Mouse (Mus musculus): ENCODE results near the gene Mrc1. TPM values are rescaled to one million over a fixed set of nuclear protein-coding genes. Genes with fewer than 3 reads are reported as not detected.
"Not testable (repeated sequence)": the region's sequence is repeated elsewhere in the genome, so short reads cannot be mapped to it uniquely, and the experiment has no call there.

Gene Mrc1
- 10 to 100 TPM; 17.0 to 19.1 TPM for total RNA-seq (2021)
- long read RNA-seq, experiment 1, full-length matches to known transcripts, result 5 of 10 reads
- long read RNA-seq, experiment 1, partial matches to known transcripts, result 4 of 10 reads
- long read RNA-seq, experiment 1, other reads (novel, unspliced or antisense), result 1 of 10 reads
- long read RNA-seq, experiment 2, full-length matches to known transcripts, result 1 of 2 reads
- long read RNA-seq, experiment 2, partial matches to known transcripts, result 0 of 2 reads
- long read RNA-seq, experiment 2, other reads (novel, unspliced or antisense), result 1 of 2 reads

DNA sequence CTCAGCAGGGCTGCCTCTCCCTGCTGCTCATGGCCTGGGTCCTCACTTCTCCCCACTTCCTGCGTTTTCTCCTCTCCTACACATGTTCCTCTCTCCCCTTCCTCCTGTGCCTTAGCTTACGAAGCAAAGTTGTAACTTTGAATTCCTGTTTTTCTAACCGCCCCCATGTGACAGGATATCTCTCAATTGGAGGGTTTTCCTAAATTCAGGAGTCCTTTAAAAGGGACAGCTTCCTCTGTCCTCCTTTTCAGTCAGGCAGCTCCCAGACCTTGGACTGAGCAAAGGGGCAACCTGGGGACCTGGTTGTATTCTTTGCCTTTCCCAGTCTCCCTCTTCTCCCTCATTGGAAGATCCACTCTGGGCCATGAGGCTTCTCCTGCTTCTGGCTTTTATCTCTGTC lies at the start of gene Mrc1:
Gene Mrc1, plus strand, starts transcription at position 244 of the 400 bp plus-strand sequence.
- DNase-seq, result peak in 1 of 2 experiments; percentile 44

DNA sequence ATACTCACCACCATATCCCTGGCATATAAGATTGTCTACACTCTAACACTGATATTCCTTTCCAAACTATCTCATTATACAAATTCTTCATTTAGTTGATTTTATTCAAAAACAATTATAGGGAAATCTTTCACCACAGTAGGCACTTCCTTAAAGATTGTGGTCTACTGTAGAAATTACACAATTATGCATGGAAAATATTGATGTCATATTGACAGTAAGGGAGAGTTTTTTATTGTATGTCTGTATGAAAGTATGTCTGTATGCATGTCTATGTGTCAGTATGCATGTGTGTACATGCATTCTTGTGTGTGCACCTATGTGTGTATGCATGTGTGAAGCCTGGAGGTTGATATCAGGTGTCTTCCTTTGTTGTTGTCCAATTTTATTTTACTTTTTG lies 44.8 kb upstream of the Mrc1 start:
- no peak for DNase-seq

DNA sequence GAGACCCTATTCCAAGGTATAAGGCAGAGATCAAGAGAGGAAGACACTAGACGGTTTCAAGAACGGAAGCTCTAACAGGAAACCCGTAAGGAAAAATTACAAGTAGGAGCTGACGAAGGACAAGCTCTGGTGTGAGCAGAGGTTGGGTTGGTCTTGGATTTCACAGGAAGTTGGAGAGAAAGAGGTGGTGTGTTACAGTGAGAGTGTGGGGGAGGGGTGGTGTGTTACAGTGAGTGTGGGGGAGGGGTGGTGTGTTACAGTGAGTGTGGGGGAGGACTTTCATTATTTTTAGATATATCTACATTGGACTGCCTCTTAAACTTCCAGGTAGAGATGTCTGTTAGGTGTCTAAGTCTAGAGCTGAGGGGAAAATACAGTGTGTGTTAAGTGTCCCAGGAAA lies 38.5 kb upstream of the Mrc1 start:
- DNase-seq, result no peak

DNA sequence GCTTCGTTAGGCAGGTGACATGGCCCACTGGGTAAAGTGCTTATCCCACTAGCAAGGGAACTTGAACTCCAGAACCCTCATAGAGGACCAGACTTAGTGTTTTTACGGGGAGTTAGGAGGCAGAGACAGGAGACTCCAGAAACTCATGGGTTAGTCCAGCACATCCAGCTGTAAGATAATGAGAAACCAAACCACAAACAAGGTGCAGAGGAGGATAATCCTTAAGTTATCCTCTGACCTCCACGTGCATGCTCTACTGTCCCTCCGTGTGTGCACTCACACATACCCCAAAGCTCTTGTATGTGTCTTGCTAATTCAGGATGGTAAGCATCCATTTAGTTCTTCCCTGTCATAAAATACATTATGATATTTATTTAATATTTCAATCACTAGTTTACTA lies 37.6 kb upstream of the Mrc1 start:
- no peak for DNase-seq

DNA sequence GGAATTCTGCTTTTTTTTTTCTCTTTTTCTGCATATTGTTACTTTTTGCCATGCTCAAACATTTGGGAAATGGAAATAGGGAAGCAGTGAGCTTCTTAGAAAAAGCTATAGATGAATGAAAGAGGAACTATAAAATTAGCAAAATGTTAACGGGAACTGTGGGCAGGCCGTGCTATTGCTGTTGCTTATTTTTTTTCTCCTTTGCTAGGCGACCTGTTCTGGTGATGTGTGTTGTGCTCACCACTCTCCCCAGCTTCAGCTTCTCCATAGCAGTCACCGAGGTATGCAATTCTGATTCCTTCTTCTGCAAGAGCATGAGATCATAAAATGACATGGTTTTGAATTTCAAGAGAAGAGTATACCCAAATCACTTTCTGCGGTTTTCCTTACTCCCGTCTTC lies 37.1 kb upstream of the Mrc1 start:
- DNase-seq, result peak in 1 of 2 experiments; percentile 26

DNA sequence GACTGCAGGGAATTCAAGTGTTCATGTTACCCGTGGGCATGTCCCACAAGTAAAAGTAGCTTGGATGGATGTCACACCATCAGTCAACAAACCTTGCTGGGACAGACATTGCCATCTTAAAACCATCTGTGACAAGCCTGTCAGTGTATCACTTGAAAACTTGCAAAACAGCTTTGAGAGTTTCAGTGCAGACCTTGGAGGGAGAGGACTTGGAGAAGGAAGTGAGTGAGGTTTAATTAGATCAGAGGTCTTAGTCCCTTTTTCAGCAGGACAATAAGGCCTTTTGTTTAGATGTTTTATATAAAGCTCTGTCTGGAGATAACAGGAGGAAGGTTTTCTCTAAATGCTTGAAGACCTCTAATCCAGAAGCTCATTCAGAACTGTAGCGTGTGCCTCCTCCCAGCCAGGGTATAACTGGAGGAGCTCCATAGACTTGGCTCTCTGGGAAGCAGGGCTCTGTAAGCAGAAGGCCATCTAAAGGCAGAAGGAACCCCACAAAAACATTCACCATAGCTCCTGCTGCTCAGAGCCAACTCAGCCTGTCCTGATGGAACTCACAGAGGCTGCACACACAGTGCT lies 30.8 kb upstream of the Mrc1 start:
- not testable (repeated sequence) for DNase-seq

DNA sequence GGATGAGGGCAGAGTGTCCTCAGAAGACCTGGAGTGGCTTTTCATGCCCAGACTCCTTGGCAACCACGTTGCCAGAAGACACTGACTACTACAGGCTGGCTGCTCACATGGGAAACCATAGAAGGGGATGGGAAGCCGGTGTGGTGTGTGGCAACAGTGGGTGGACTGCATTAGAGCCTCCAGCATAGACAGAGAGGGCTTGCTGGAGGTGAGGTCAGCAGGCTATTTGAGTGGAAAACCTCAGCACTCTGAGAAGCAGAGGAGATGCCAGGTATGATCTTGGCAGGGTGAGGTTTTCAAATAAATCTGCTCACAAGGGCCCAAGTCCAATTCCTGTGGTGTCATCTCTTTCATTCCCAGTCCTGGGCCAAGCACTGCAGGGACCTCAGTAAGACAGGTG lies 29.6 kb upstream of the Mrc1 start:
- DNase-seq, result no peak

DNA sequence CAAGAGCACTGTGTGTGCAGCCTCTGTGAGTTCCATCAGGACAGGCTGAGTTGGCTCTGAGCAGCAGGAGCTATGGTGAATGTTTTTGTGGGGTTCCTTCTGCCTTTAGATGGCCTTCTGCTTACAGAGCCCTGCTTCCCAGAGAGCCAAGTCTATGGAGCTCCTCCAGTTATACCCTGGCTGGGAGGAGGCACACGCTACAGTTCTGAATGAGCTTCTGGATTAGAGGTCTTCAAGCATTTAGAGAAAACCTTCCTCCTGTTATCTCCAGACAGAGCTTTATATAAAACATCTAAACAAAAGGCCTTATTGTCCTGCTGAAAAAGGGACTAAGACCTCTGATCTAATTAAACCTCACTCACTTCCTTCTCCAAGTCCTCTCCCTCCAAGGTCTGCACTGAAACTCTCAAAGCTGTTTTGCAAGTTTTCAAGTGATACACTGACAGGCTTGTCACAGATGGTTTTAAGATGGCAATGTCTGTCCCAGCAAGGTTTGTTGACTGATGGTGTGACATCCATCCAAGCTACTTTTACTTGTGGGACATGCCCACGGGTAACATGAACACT lies 28.2 kb upstream of the Mrc1 start:
- not testable (repeated sequence) for DNase-seq

DNA sequence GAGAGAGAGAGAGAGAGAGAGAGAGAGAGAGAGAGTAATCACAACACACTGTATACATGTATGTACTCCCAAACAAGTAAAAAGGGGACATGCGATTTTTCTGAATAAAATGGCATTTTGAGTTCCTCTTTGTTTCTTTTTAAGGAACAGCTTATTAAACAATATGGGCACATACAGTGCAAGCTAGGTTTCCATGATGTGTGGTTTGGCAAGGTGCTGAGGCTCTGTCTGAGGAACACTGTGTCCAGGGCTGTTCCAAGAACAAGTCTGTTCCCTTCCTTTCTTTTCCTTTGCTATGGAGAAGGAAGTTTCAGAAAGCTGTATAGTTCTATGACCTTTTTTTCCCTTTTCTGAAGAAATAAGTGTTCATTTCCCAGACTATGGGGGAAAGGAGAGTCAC lies 24.9 kb upstream of the Mrc1 start:
- peak in 1 of 2 experiments; percentile 36 for DNase-seq

DNA sequence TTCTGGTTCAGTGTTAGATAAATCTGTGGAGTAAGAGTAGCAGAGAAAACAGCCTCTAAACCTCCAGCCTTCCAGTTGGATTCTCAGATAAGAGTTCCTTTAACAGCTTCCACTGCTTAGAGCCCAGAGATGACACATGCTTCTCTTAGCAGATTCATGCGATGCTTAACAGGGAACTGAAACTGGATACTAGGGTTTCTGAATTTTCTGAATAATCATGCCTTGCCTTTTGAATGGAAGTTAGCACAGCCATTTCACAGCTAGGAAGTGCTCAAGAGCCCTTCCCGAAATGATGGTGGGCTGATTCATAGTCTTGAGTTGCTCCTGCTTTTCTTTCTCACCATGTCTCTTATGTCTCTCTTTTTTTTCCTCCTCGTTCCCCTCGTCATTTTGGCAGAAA lies 22.4 kb upstream of the Mrc1 start:
- peak in 1 of 2 experiments; percentile 31 for DNase-seq

DNA sequence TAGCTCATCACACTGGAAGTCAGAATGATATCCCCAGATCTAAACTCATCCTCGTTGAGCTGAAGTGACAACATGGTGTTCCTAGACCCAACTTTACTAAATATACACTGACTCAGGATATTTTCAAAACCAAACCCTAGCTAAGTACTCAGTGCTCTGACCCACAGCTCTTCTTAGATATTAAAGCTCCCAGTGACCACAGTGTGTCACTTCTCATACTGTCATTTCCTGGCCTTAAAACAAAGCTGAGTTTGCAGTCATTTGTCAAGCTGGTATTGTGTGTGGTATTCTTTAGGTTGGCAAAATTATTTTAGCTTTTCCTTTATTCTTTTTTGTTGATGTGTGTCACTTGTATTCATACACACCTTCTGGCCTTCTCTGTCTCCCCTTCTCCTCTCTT lies 18.5 kb upstream of the Mrc1 start:
- DNase-seq, result no peak

DNA sequence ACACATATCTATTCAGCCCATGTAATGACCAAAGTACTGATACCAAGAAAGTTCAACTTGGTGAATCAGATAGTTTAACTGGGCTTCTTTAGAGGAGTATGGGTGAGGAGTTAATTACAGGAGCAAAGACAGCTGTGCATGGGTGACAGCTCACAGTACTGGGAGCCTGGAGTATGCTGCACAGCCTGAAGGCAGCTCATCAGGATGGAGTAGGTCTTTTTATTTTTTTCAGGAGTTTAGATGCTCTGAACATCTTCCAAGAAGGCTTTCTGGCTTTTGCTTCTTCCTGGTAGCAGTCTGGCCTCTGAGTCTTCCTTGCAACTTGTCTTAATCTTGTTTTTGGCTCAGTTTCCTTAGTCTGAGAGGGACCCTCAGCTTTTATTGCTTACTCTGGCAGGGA lies 17.6 kb upstream of the Mrc1 start:
- DNase-seq, result no peak

DNA sequence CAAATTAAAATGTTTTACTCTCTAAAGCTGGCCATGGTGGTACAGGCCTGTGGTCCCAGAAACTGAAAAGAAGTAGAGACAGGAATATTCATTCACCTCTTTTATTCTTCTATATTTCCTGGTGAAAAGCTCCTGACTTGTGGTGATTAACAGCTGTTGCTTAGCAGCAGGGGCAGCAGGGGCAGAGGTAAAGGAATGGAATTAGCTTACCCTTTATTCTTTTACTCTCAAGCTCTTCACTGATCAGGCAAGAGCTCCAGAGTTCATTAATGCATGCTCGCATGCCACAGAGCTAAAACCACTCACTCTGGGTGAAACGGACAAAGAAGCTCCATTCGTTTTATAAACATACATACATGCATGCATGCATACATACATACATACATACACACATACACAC lies 14.4 kb upstream of the Mrc1 start:
- DNase-seq, result no peak

DNA sequence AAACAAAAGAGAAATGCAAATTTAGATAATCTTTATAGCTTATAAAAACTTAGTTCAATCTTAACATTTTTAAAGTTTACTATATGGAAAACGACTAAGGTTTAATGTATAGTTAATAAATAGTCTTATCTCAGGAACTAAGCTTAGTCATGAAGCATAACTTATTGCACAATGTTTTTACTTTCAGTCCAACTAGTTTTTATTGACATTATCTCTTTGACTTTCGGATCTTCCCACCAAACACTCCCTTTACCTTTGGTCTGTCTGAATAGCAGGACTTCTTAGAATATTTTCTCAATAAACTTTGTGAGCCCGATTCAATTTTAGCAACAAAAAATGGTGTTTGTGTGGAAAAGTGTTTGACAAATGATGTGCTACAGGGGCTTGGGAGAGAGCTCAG lies 12.5 kb upstream of the Mrc1 start:
- no peak for DNase-seq

DNA sequence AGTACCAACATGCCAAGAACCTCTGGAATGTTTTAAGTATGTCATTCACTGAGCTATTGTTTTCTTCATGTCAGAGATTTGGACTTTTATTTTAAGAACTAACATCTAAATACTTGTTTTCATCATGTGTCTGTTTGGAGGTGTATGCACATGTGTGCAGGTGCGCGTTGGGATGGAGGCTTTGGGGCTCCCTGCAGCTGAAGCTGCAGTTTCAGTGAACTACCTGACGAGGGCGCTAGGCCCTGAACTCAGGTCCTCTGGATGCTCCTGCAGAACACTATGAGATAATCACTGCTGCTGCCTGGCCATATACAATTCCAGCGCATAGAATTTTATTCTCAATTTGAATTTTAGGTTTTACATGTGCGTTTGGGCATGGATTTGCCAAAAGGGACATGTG lies 11.1 kb upstream of the Mrc1 start:
- no peak for DNase-seq

DNA sequence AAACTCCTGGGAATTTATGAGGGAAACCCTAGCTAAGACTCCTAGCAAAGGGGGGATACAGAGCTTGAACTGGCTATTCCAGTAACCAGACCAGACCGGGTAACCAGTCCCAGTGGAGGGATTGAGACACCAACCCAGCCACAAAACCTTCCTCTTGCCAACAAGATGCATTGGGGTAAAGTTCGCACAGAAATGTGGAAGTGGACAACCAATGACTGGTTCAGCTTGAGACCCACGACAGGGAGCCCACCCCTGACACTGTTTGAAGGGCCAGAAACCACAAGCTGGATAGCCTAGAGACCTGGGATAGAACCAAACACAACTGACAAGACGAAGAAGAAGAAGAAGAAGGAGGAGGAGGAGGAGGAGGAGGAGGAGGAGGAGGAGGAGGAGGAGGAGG lies 4.8 kb upstream of the Mrc1 start:
- DNase-seq, result no peak

DNA sequence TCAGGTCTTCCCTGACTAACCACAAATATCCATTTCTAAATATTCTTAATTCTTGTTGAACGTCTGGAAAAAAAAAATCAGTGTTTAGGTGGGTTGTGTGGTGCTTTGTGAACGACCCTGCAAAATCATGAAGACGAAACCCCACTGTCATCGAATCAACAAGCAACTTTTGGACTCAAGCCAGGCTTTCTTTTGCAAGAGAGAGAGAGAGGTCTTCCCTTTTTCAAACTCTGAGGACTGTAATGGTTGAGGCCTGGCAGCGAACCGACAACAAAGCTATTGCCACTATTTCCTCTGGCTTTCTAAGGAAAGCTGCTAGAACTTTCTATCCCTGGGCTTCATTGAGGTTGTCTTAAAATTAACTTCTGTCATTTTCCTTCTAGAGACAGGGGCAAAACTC lies 697 bp upstream of the Mrc1 start:
- DNase-seq, result peak in 1 of 2 experiments; percentile 30

DNA sequence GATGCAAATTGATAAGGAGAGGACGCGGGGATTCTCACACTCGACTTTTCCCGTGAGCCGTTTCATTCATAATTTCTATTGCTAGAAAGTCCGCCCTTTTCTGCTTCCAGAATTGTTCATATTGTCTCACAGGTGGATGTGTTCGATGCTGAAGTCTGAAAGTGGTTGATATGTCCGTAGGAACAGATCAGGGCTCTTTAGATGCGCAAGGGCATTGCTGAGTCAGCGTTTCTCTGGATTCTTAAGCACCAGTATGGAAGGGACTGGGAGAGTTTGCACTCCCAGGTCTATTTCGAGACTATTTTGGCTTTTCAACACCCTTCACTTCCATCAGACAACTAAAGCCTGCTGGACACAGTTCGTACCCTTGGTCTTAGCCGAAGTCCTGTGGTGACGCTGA lies 787 bp downstream of the Mrc1 start:
- no peak for DNase-seq

DNA sequence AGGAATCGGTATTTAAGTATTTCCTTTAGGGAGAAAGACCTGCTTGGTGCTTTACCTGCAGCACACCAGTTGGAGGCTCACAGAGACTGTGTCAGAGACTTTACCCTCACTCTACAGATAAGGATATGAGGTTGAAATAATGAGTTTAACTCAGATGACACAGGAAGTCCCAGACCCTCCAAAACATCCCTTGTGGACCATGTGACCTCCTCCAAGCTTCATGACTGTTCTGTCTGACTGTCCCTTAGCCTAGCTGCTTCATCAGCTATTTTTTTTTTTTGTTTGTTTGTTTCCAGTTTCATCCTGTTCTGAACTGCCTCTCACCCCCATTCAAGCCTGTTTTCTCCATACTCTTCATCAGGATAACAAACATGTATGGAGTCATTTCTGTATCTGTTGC lies 3.7 kb downstream of the Mrc1 start:
- no peak for DNase-seq

DNA sequence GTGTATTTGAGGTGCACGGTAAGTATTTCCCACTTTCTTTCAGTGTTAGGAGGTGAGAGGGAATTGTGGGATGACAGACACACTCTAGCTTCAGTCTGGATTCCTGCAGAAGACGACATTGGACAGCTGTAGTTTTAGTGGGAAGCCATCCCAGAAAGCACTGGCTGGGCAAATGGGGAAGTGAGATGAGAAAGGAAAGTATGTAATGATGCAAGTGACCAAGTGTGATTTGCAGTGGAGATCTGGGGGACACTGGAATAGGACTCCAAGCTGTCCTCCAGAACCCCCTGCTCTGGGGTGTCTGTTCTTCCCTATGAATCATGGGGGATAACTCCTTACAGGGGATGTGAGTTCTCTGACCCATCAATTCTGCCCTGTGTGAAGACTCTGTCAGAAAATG lies 4.8 kb downstream of the Mrc1 start:
- no peak for DNase-seq

DNA sequence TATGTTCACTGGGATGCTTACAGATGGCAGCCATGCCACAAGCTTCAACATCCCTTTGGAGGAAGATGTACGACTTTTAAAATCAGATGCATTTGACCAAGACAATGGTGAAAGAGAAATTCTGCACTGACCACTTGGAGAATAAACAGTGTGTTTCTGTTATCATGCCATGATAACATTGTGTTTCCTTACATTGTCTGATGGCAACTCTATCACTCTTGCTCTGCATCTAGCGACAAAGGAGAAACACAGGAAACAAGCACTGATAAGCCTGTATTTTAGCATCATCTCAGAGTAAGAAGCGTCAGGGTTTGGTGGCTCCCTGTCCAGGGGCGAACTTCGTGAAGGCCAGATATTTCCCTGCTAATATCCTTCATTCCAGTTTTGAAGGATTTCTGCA lies 6.1 kb downstream of the Mrc1 start:
- no peak for DNase-seq

DNA sequence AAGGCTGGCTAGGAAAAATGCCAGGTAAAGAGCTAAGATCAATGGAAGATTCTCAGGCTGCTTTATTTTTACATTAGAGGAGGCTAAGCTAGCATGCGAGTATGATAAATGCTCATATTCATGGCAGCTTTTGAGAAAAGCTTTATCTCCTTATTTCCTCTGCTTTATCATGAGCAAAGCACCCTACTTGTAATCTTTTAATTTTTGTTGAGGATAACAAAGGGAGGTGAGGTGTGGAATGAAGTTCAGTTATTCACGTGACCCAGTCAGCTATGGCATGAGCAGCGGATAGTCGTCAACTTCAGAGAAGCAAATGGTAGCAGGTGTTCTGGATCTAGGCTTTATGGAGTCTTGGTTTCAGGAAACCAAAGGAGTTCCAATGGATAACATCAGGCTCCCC lies 7.7 kb downstream of the Mrc1 start:
- no peak for DNase-seq

DNA sequence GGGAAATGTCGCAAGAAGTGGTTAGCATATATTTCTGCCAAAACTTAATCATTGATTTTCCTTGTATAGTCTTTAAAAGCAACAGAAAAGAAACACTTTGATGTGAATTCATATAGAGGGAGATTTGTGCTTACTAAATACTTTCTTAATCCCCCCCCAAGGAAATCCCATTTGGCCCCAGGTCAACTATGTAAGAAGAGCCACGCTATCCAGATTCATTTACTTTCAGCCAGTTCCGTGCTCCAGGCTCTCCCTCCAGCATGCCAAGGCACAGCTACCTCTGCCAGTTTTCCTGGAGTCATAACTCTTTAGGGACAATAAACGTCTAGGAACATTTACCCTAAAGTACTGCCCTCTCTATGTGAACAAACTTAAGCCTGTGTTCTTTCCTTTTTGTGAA lies 8.5 kb downstream of the Mrc1 start:
- no peak for DNase-seq

DNA sequence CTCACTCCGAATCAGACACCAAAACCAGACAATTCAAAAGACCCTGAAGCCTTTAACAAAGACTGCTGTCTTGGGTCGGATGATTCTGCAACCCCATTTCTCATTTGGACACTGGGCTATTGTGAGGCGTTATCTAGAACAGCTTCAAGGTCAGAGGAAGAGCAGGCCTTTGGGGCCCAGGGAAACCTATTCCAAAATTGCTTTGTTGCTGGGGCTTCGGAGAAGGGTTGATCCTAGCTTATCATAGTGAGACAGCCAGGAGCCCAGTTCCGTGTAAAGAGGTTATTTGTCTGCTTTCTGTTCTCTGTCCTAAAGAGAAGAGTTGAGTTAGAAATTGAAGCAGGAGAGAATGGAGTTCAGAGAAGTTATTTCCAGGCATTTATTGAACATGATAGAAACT lies 10.0 kb downstream of the Mrc1 start:
- DNase-seq, result no peak

Measured in heart, adult 18-20 months (tissue).